8 mouse cellular contexts compared by ENCODE assay signal in the genomic region with DNA sequence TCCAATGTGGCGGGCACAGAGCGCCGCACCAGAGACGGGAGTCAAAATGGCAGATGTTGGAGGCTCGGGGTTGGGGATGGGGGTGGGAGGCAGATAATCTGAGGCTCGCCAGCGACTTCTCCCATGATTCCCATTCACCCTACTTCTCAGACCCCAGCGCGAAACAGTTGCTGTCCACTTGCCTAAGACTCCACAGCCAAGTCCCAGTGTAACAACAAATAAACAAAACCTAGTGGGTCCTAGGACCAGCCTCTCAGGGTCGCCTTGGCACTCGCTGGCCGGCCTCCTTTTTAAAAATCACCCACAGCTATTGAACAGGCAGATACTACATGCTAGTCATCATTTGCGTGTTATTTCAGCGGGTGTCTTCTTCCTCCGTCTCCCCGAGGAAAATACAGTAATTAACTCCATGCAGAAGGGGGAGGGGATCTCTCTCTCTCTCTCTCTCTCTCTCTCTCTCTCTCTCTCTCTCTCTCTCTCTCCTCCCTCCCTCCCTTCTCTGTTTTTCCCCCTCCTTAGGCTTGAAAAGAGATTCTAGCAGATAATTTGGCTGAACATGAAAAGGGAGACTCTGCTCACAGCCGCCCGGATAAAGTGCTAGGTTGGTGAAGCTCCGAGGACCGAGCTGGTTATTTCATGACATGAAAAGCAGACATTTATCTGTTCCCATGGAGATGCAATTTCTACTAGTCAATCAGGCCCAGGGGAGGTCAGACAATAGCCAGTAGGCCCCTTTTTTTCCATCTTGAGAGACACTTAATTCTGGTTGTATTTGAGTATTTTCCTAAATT.
A peak's percentile ranks its signal among the peaks of the same experiment; 100 is the strongest.
DNase-seq lines count a peak whose midpoint lies in the region; ATAC-seq and TF ChIP-seq lines count a peak whose summit lies in the region.

No protein-coding gene starts in this region.

- ATAC-seq in lung, embryonic 14.5 days (ENCODE audit: insufficient read depth) = peak; percentile 4; the same call in 1 of the 2 replicates
- ATAC-seq in liver, postnatal 0 days = no peak
- ATAC-seq in stomach, embryonic 15.5 days (ENCODE audit: insufficient read depth, low FRiP score, low read depth) = no peak
- no peak for ATAC-seq in granulocyte monocyte progenitor cell, adult 5-6 weeks (replicated peaks; ENCODE audit: poor library complexity, severe bottlenecking)

- 4% methylated on average over 20 of the region's 20 CpGs for WGBS in lung, embryonic 14.5 days
- 10% methylated on average over 20 of the region's 20 CpGs for WGBS in liver, postnatal 0 days (ENCODE audit: insufficient replicate concordance)
- WGBS in stomach, embryonic 15.5 days = 6% methylated on average over 20 of the region's 20 CpGs

- H3K4me2 ChIP-seq in lung, embryonic 14.5 days = peak overlapping the region; percentile 81
- peak overlapping the region; percentile 83 for H3K4me2 ChIP-seq in liver, postnatal 0 days (ENCODE audit: low read depth, low read length)
- H3K4me2 ChIP-seq in stomach, embryonic 15.5 days = peak overlapping the region; percentile 57

- DNase-seq in lung, embryonic 14.5 days = peak; percentile 74
- no peak for DNase-seq in lung, adult 18-20 months
- peak; percentile 53 for DNase-seq in embryo, embryonic 10 days (ENCODE audit: low spot score)
- peak; percentile 14 for DNase-seq in heart, postnatal 4 days
- no peak for DNase-seq in liver, postnatal 0 days
- no peak for DNase-seq in urinary bladder, postnatal 10 days (ENCODE audit: low spot score)

- peak overlapping the region; percentile 89 for H3K27ac ChIP-seq in lung, embryonic 14.5 days (ENCODE audit: low read depth)
- H3K27ac ChIP-seq in liver, postnatal 0 days (ENCODE audit: low read depth) = peak overlapping the region; percentile 64
- H3K27ac ChIP-seq in stomach, embryonic 15.5 days = peak overlapping the region; percentile 65

- H3K27me3 ChIP-seq in lung, embryonic 14.5 days (ENCODE audit: insufficient read depth, low read length) = no peaks in the 10 kb centered on the region
- H3K27me3 ChIP-seq in liver, postnatal 0 days (ENCODE audit: insufficient read depth, low read length) = no peaks in the 10 kb centered on the region
- H3K27me3 ChIP-seq in stomach, embryonic 15.5 days (replicated peaks) = no peaks in the 10 kb centered on the region

- peak overlapping the region; percentile 57 for H3K9ac ChIP-seq in lung, embryonic 14.5 days
- H3K9ac ChIP-seq in liver, postnatal 0 days (replicated peaks) = peak overlapping the region; percentile 59
- no peak overlapping the region for H3K9ac ChIP-seq in stomach, embryonic 15.5 days

- H3K9me3 ChIP-seq in lung, embryonic 14.5 days (ENCODE audit: low read depth, low read length) = peaks cover 5% of the 10 kb centered on the region; the same call in 1 of the 2 replicates
- H3K9me3 ChIP-seq in liver, postnatal 0 days (ENCODE audit: low read length) = peaks cover 5% of the 10 kb centered on the region
- no peaks in the 10 kb centered on the region for H3K9me3 ChIP-seq in stomach, embryonic 15.5 days

- TF ChIP-seq CTCF in lung, embryonic 14.5 days (IDR thresholded peaks at IDR 0.05; ENCODE audit: low read depth) = no peak
- no peak for TF ChIP-seq CTCF in liver, postnatal 0 days (IDR thresholded peaks at IDR 0.05; ENCODE audit: low read depth)

- peak overlapping the region; percentile 37 for H3K4me3 ChIP-seq in lung, embryonic 14.5 days (ENCODE audit: low read depth, low read length)
- peak overlapping the region; percentile 46 for H3K4me3 ChIP-seq in liver, postnatal 0 days (ENCODE audit: low read depth, low read length)
- peak overlapping the region; percentile 26 for H3K4me3 ChIP-seq in stomach, embryonic 15.5 days (replicated peaks)

- peaks cover 30% of the 10 kb centered on the region for H3K4me1 ChIP-seq in lung, embryonic 14.5 days (ENCODE audit: insufficient read depth)
- peaks cover 44% of the 10 kb centered on the region for H3K4me1 ChIP-seq in liver, postnatal 0 days (ENCODE audit: insufficient read depth)
- peaks cover 36% of the 10 kb centered on the region for H3K4me1 ChIP-seq in stomach, embryonic 15.5 days

- no peaks in the 10 kb centered on the region for H3K36me3 ChIP-seq in lung, embryonic 14.5 days (ENCODE audit: insufficient read depth)
- no peaks in the 10 kb centered on the region for H3K36me3 ChIP-seq in liver, postnatal 0 days (replicated peaks; ENCODE audit: insufficient read depth, low read length)
- H3K36me3 ChIP-seq in stomach, embryonic 15.5 days = no peaks in the 10 kb centered on the region

- TF ChIP-seq EP300 in liver, postnatal 0 days (IDR thresholded peaks at IDR 0.05; ENCODE audit: low read depth) = no peak

Comparison
In these comparisons a context has a peak if more than half of its experiments do, and no peak if none do; other contexts are left out.
1. DNase-seq: peak in lung, embryonic 14.5 days (single experiment), embryo, embryonic 10 days (single experiment) and heart, postnatal 4 days (single experiment); none in lung, adult 18-20 months (0 of 2), liver, postnatal 0 days (single experiment) and urinary bladder, postnatal 10 days (single experiment).
2. Peak in every context shown above with its lines, with median percentiles within 50 percentile points of each other: H3K27ac ChIP-seq, H3K4me2 ChIP-seq and H3K4me3 ChIP-seq.